In the genomic region with DNA sequence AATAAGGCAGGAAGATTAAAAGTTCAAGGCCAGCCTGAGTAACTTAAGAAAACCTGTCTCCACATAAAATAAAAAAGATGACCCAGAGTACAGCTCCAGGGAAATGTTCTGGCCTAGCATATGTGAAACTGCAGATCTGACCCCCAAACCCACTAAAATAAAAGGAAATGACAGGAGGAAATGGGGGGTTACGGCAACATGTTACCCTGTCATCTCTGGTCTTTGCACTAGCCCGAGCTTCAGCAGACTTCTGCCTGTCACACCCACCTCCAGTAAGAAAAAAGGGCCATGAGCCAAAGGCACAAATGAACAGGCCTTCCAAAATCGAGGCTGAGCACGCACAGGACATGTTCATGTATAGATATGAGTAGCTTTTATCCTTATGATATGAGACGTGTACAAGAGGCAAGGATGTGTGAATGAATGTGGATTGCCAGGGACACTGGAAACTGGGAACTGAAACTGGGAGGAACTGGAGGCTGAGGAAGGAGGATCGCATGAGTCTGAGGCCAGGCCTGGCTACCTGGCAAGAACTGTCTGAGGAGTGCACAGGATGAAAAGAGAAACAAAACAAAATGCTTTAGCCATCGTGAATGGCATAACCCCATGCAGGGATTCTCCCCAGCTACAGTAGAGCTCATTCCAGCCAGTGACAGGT, we compare ENCODE assay signal across 24 mouse cellular contexts. TPM values are rescaled to one million over a fixed set of nuclear protein-coding genes. Genes with fewer than 3 reads are reported as not detected.
DNase-seq lines count a peak whose midpoint lies in the region; ATAC-seq lines count a peak whose summit lies in the region.
"Had no signal": no experiment of that assay in that cellular context is flagged by ENCODE, and none has a peak within 500 bp of the region (broad histone marks: within the 10 kb centered on the region; RNA-seq: fewer than 3 reads in every experiment).

No protein-coding gene starts in this region.

- H3K4me1 ChIP-seq in forebrain, embryonic 16.5 days (replicated peaks; ENCODE audit: control insufficient read depth, insufficient read depth, low read length) = no peaks in the 10 kb centered on the region
- H3K4me1 ChIP-seq: embryonic facial prominence, embryonic 13.5 days; embryonic facial prominence, embryonic 15.5 days; forebrain, embryonic 13.5 days; forebrain, embryonic 15.5 days had no signal

- ATAC-seq in common myeloid progenitor, adult 5-6 weeks (replicated peaks; ENCODE audit: low read depth, poor library complexity, severe bottlenecking) = peak; percentile 62
- ATAC-seq in granulocyte monocyte progenitor cell, adult 5-6 weeks (replicated peaks; ENCODE audit: poor library complexity, severe bottlenecking) = peak; percentile 67
- peak; percentile 53 for ATAC-seq in megakaryocyte progenitor cell, adult 5-6 weeks (replicated peaks; ENCODE audit: poor library complexity)
- no peak for ATAC-seq in forebrain, embryonic 16.5 days
- ATAC-seq: activated CD4-positive, CD25-positive, alpha-beta regulatory T cell, adult 4 months; CD4-positive, CD25-positive, alpha-beta regulatory T cell, adult 4 months; forebrain, embryonic 13.5 days; forebrain, embryonic 15.5 days; Patski had no signal

- no peaks in the 10 kb centered on the region for H3K27me3 ChIP-seq in forebrain, embryonic 16.5 days (replicated peaks; ENCODE audit: control insufficient read depth, insufficient read depth, low read length)
- H3K27me3 ChIP-seq: CH12.LX; embryonic facial prominence, embryonic 13.5 days; embryonic facial prominence, embryonic 15.5 days; forebrain, embryonic 13.5 days; forebrain, embryonic 15.5 days; Patski had no signal

- no peak overlapping the region for H3K4me3 ChIP-seq in forebrain, embryonic 16.5 days (replicated peaks; ENCODE audit: low read length)
- H3K4me3 ChIP-seq: embryonic facial prominence, embryonic 13.5 days; embryonic facial prominence, embryonic 15.5 days; forebrain, embryonic 13.5 days; forebrain, embryonic 15.5 days had no signal

- 89% methylated on average over 7 of the region's 7 CpGs for WGBS in forebrain, embryonic 16.5 days

- no peak overlapping the region for H3K27ac ChIP-seq in forebrain, embryonic 16.5 days (ENCODE audit: low read length)
- H3K27ac ChIP-seq: embryonic facial prominence, embryonic 13.5 days; embryonic facial prominence, embryonic 15.5 days; forebrain, embryonic 13.5 days; forebrain, embryonic 15.5 days had no signal

- no peak overlapping the region for H3K9ac ChIP-seq in forebrain, embryonic 16.5 days (replicated peaks; ENCODE audit: low read depth, low read length)
- H3K9ac ChIP-seq: embryonic facial prominence, embryonic 13.5 days; embryonic facial prominence, embryonic 15.5 days; forebrain, embryonic 13.5 days; forebrain, embryonic 15.5 days had no signal

- no peaks in the 10 kb centered on the region for H3K9me3 ChIP-seq in forebrain, embryonic 16.5 days (ENCODE audit: control insufficient read depth, low read length)
- H3K9me3 ChIP-seq: embryonic facial prominence, embryonic 13.5 days; embryonic facial prominence, embryonic 15.5 days; forebrain, embryonic 13.5 days; forebrain, embryonic 15.5 days; G1E had no signal

- no peak for DNase-seq in lung, postnatal 25 days (ENCODE audit: low spot score)
- DNase-seq in adrenal gland, adult 2 months = no peak
- DNase-seq: adrenal gland, postnatal 10 days; adrenal gland, postnatal 36 days; B cell, adult 2 months; cerebellum, adult 11-12 months; cerebellum, adult 2 months; cerebellum, adult 9-10 months; cerebellum, postnatal 10 days; cerebellum, postnatal 25 days; embryo, embryonic 11 days had no signal

- H3K4me2 ChIP-seq in forebrain, embryonic 16.5 days (ENCODE audit: low read length) = no peak overlapping the region
- H3K4me2 ChIP-seq: embryonic facial prominence, embryonic 13.5 days; embryonic facial prominence, embryonic 15.5 days; forebrain, embryonic 13.5 days; forebrain, embryonic 15.5 days had no signal

- no peaks in the 10 kb centered on the region for H3K36me3 ChIP-seq in forebrain, embryonic 16.5 days (ENCODE audit: control insufficient read depth, insufficient read depth)

RNA-seq across cellular contexts. Expression of gene Cog7, which starts 19.5 kb away (rescaled TPM):
- total RNA-seq in common myeloid progenitor, adult 5-6 weeks (2017) = 8.9 and 14.0 TPM in 2 replicates
- 18.0 and 24.0 TPM in 2 replicates for total RNA-seq in granulocyte monocyte progenitor cell, adult 5-6 weeks (2014; fragmentation: Nextera tagmentation)
- total RNA-seq in granulocyte monocyte progenitor cell, adult 5-6 weeks (2017) = 16.9 and 20.0 TPM in 2 replicates
- total RNA-seq in megakaryocyte progenitor cell, adult 5-6 weeks (2015) = 15.1 and 17.9 TPM in 2 replicates
- total RNA-seq in megakaryocyte progenitor cell, adult 5-6 weeks (2017) = 16.7 and 19.2 TPM in 2 replicates
- total RNA-seq in adrenal gland, adult 2 months (2021) = 10 to 100 TPM; 26.9 to 35.8 TPM
- polyA plus RNA-seq in adrenal gland, adult 2 months (2012; rRNA removed) = 25.7 and 26.9 TPM in 2 replicates
- 19.8 and 25.9 TPM in 2 replicates for polyA plus RNA-seq in forebrain, embryonic 16.5 days (2015; fragmentation: Nextera tagmentation; extraction: Ambion mirVana)

RNA-seq across cellular contexts. Expression of gene Gga2, which starts 59.0 kb away (rescaled TPM):
- 15.4 and 16.4 TPM in 2 replicates for total RNA-seq in common myeloid progenitor, adult 5-6 weeks (2017)
- total RNA-seq in granulocyte monocyte progenitor cell, adult 5-6 weeks (2014; fragmentation: Nextera tagmentation) = 22.6 and 24.3 TPM in 2 replicates
- 19.2 and 21.0 TPM in 2 replicates for total RNA-seq in granulocyte monocyte progenitor cell, adult 5-6 weeks (2017)
- total RNA-seq in megakaryocyte progenitor cell, adult 5-6 weeks (2015) = 17.1 and 20.0 TPM in 2 replicates
- 19.7 and 21.4 TPM in 2 replicates for total RNA-seq in megakaryocyte progenitor cell, adult 5-6 weeks (2017)
- total RNA-seq in adrenal gland, adult 2 months (2021) = 10 to 100 TPM; 19.0 to 19.9 TPM
- 20.2 and 22.5 TPM in 2 replicates for polyA plus RNA-seq in adrenal gland, adult 2 months (2012; rRNA removed)
- 67.0 and 69.0 TPM in 2 replicates for polyA plus RNA-seq in forebrain, embryonic 16.5 days (2015; fragmentation: Nextera tagmentation; extraction: Ambion mirVana)
